Mouse (Mus musculus) kidney, adult 2 months (tissue): ENCODE results near the gene Ctdspl. TPM values are rescaled to one million over a fixed set of nuclear protein-coding genes. Genes with fewer than 3 reads are reported as not detected.

Experiments
- DNase-seq: peaks from one replicate; pipeline ENCODE4 v3.0.0; 2021
- H3K27ac ChIP-seq: fragments of 200-500 bp; 2 replicates; pipeline ENCODE4 v1.5.1; 2012; ENCODE audit warnings: low read depth, low read length, control low read depth, inconsistent platforms; ENCODE audit not compliant: insufficient read depth
- H3K27me3 ChIP-seq: fragments of 200-500 bp; replicated peaks from 2 replicates; pipeline ENCODE4 v1.6.1; 2012; ENCODE audit warnings: mild to moderate bottlenecking, moderate library complexity, low read length, inconsistent platforms; ENCODE audit not compliant: control insufficient read depth, insufficient read depth
- H3K36me3 ChIP-seq: fragments of 200-500 bp; 2 replicates; pipeline ENCODE4 v1.6.1; 2012; ENCODE audit warnings: mild to moderate bottlenecking, moderate library complexity, low read length, inconsistent platforms; ENCODE audit not compliant: control insufficient read depth, insufficient read depth
- H3K4me1 ChIP-seq: fragments of 200-500 bp; 2 replicates; pipeline ENCODE4 v1.6.1; 2011; ENCODE audit warnings: low read length; ENCODE audit not compliant: control insufficient read depth, insufficient read depth
- H3K4me3 ChIP-seq: fragments of 200-500 bp; 2 replicates; pipeline ENCODE4 v1.5.1; 2011; ENCODE audit warnings: mild to moderate bottlenecking, low read depth, low read length, control low read depth; ENCODE audit not compliant: insufficient read depth
- CTCF ChIP-seq: fragments of 200-500 bp; conservative IDR thresholded peaks from 2 replicates; pipeline ENCODE4 v1.5.1; 2011; ENCODE audit warnings: low read depth, mild to moderate bottlenecking, control low read depth, low read length, moderate library complexity, mixed read lengths; ENCODE audit not compliant: insufficient read depth, insufficient read length
- POLR2A ChIP-seq: fragments of 200-500 bp; IDR thresholded peaks from one replicate; pipeline ENCODE4 v1.6.1; 2011; ENCODE audit warnings: low read depth, low read length, control low read depth
- WGBS: fragments of 180-500 bp; shearing (Covaris S2); methylation state at CpG from one replicate; pipeline ENCODE4 v1.1.7; 2018; 5-methylcytosine and 5-hydroxymethylcytosine counted together
- polyA plus RNA-seq: library from polyadenylated mRNA; depleted of rRNA; stranded (reverse); fragments of >200 nt; gene quantifications from 2 replicates; pipeline ENCODE4 v1.2.3, GENCODE M21; 2012

Gene Ctdspl
- polyA plus RNA-seq, 1 experiment = 39.2 TPM

- H3K27me3 ChIP-seq = no peaks in the 10 kb centered on the region
- no peaks in the 10 kb centered on the region for H3K36me3 ChIP-seq
- TF ChIP-seq POLR2A = no peak
- no peak for TF ChIP-seq CTCF
- H3K4me3 ChIP-seq = no peak overlapping the region
- peak; percentile 70 for DNase-seq
- no peak overlapping the region for H3K27ac ChIP-seq
- 53% methylated on average over 15 of the region's 15 CpGs for whole genome bisulfite sequencing
- H3K4me1 ChIP-seq = peaks cover 22% of the 10 kb centered on the region
These were observed 58.6 kb downstream of the Ctdspl start for GRCm38 (mm10) chr9:118984650-118985432.

- H3K27me3 ChIP-seq = no peaks in the 10 kb centered on the region
- WGBS = 68% methylated on average over 11 of the region's 11 CpGs
- no peak for DNase-seq
- no peaks in the 10 kb centered on the region for H3K36me3 ChIP-seq
- H3K4me3 ChIP-seq = no peak overlapping the region
- peaks cover 10% of the 10 kb centered on the region; the same call in 1 of the 2 replicates for H3K4me1 ChIP-seq
- no peak overlapping the region; the same call in 1 of the 2 replicates for H3K27ac ChIP-seq
- TF ChIP-seq POLR2A (no peak), CTCF (no peak)
These were observed 60.0 kb downstream of the Ctdspl start for GRCm38 (mm10) chr9:118986286-118986685.

GRCm38 (mm10) chr9:118988787-118989580, 62.7 kb downstream of the Ctdspl start:
- H3K36me3 ChIP-seq = no peaks in the 10 kb centered on the region
- H3K27ac ChIP-seq = no peak overlapping the region
- no peak overlapping the region for H3K4me3 ChIP-seq
- peaks cover 14% of the 10 kb centered on the region for H3K4me1 ChIP-seq
- 87% methylated on average over 11 of the region's 11 CpGs for WGBS
- H3K27me3 ChIP-seq = no peaks in the 10 kb centered on the region
- TF ChIP-seq CTCF (no peak), POLR2A (no peak)
- DNase-seq = no peak

GRCm38 (mm10) chr9:118990490-118990889, 64.2 kb downstream of the Ctdspl start:
- DNase-seq = no peak
- TF ChIP-seq CTCF (no peak), POLR2A (no peak)
- Histone ChIP-seq H3K27ac (no peak overlapping the region), H3K36me3 (no peaks in the 10 kb centered on the region), H3K27me3 (no peaks in the 10 kb centered on the region), H3K4me1 (peaks cover 17% of the 10 kb centered on the region), H3K4me3 (no peak overlapping the region)
- WGBS = 85% methylated on average over 7 of the region's 7 CpGs

- 87% methylated on average over 21 of the region's 21 CpGs for WGBS
- Histone ChIP-seq H3K4me1 (peaks cover 16% of the 10 kb centered on the region), H3K4me3 (no peak overlapping the region), H3K36me3 (no peaks in the 10 kb centered on the region), H3K27me3 (no peaks in the 10 kb centered on the region), H3K27ac (no peak overlapping the region)
- DNase-seq = no peak
- TF ChIP-seq CTCF (no peak), POLR2A (no peak)
These were observed 65.7 kb downstream of the Ctdspl start for GRCm38 (mm10) chr9:118991750-118992585.

GRCm38 (mm10) chr9:118992586-118992955, 66.3 kb downstream of the Ctdspl start:
- peaks cover 16% of the 10 kb centered on the region for H3K4me1 ChIP-seq
- no peak overlapping the region for H3K27ac ChIP-seq
- no peaks in the 10 kb centered on the region for H3K36me3 ChIP-seq
- TF ChIP-seq CTCF (no peak), POLR2A (no peak)
- no peak for DNase-seq
- H3K4me3 ChIP-seq = no peak overlapping the region
- WGBS = 84% methylated on average over 5 of the region's 5 CpGs
- no peaks in the 10 kb centered on the region for H3K27me3 ChIP-seq
